Comparison of ENCODE assay signal across 9 mouse cellular contexts in the genomic region with DNA sequence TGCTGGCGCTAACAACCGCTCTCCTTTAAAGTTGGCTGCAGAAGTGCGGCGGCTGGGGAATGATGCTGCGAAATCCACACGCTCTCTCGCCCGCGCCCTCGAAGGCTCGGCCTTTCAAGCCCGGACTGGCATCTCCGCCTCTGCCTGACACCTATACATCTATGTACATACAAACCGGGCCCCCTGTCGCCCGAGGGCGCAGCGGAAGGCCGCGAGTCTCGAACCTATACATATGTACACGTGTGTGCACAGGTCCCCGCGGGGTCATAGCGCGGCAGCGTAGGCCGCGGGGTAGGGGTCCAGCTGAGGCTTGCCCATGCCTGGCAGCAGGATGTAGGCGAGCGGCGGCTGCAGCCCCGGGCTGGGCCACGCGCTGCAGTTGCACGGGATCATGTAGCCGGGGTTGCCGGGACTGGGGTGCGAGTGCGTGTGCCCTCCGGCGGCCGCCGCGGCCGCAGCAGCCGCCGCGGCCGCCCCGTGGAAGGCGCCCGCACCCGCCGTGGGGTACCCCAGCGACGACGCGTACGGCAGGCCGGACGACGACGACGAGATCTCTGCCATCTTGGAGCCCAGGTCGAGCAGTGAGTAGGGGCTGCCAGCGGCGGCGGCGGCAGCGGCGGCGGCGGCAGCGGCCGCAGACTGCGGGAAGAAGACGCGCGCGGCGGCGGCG. TPM values are rescaled to one million over a fixed set of nuclear protein-coding genes. Genes with fewer than 3 reads are reported as not detected.
DNase-seq lines count a peak whose midpoint lies in the region; ATAC-seq lines count a peak whose summit lies in the region.
"Had no signal": no experiment of that assay in that cellular context is flagged by ENCODE, and none has a peak within 500 bp of the region (broad histone marks: within the 10 kb centered on the region; RNA-seq: fewer than 3 reads in every experiment).

No protein-coding gene starts in this region.

- H3K9me3 ChIP-seq in kidney, embryonic 14.5 days (ENCODE audit: control insufficient read depth, low read length), result no peaks in the 10 kb centered on the region
- no peaks in the 10 kb centered on the region for H3K9me3 ChIP-seq in liver, embryonic 12.5 days (replicated peaks)
- no peaks in the 10 kb centered on the region for H3K9me3 ChIP-seq in stomach, embryonic 16.5 days (replicated peaks; ENCODE audit: control insufficient read depth, low read length)

- no peak for ATAC-seq in kidney, embryonic 14.5 days (ENCODE audit: low FRiP score, low TSS enrichment)
- ATAC-seq in liver, embryonic 12.5 days, result no peak
- no peak for ATAC-seq in stomach, embryonic 16.5 days (ENCODE audit: insufficient read depth, low FRiP score)
- ATAC-seq: Patski had no signal

- peaks cover 83% of the 10 kb centered on the region for H3K27me3 ChIP-seq in kidney, embryonic 14.5 days (ENCODE audit: control insufficient read depth, insufficient read depth, low read length)
- peaks cover 95% of the 10 kb centered on the region for H3K27me3 ChIP-seq in liver, embryonic 12.5 days (replicated peaks)
- peaks cover 32% of the 10 kb centered on the region for H3K27me3 ChIP-seq in stomach, embryonic 16.5 days (ENCODE audit: control insufficient read depth, insufficient read depth, low read length)

- WGBS in kidney, embryonic 14.5 days, result under 1% methylated on average over 65 of the region's 84 CpGs
- 1% methylated on average over 84 of the region's 84 CpGs for WGBS in liver, embryonic 12.5 days (ENCODE audit: insufficient replicate concordance)
- under 1% methylated on average over 78 of the region's 84 CpGs for WGBS in stomach, embryonic 16.5 days

- peak overlapping the region; percentile 94 for H3K4me2 ChIP-seq in kidney, embryonic 14.5 days (replicated peaks; ENCODE audit: low read depth, low read length)
- peak overlapping the region; percentile 71 for H3K4me2 ChIP-seq in liver, embryonic 12.5 days
- H3K4me2 ChIP-seq in stomach, embryonic 16.5 days (ENCODE audit: low read depth, low read length), result peak overlapping the region; percentile 66

- H3K36me3 ChIP-seq in kidney, embryonic 14.5 days (ENCODE audit: control insufficient read depth, insufficient read depth, low read length), result no peaks in the 10 kb centered on the region
- H3K36me3 ChIP-seq in liver, embryonic 12.5 days, result no peaks in the 10 kb centered on the region
- no peaks in the 10 kb centered on the region for H3K36me3 ChIP-seq in stomach, embryonic 16.5 days (ENCODE audit: control insufficient read depth, insufficient read depth, low read length)

- H3K4me3 ChIP-seq in kidney, embryonic 14.5 days (ENCODE audit: low read length), result peak overlapping the region; percentile 52
- peak overlapping the region; percentile 50 for H3K4me3 ChIP-seq in liver, embryonic 12.5 days
- peak overlapping the region; percentile 63 for H3K4me3 ChIP-seq in stomach, embryonic 16.5 days (replicated peaks; ENCODE audit: low read length)

- no peak for DNase-seq in kidney, adult 11 months
- DNase-seq in R1 (ENCODE audit: low read depth, low spot score), result peak; percentile 61
- DNase-seq in forelimb bud, embryonic 11.5 days (ENCODE audit: low read depth, low spot score), result peak; percentile 14
- no peak for DNase-seq in spleen, adult 12 weeks (ENCODE audit: low spot score)
- DNase-seq in layer of hippocampus, adult 9-10 months (ENCODE audit: low spot score), result no peak

- no peak overlapping the region for H3K9ac ChIP-seq in kidney, embryonic 14.5 days (ENCODE audit: low read depth, low read length)
- no peak overlapping the region for H3K9ac ChIP-seq in liver, embryonic 12.5 days
- H3K9ac ChIP-seq in stomach, embryonic 16.5 days (ENCODE audit: low read length), result peak overlapping the region; percentile 81

- no peak overlapping the region for H3K27ac ChIP-seq in kidney, embryonic 14.5 days (ENCODE audit: low read depth, low read length)
- H3K27ac ChIP-seq in liver, embryonic 12.5 days, result no peak overlapping the region
- peak overlapping the region; percentile 92 for H3K27ac ChIP-seq in stomach, embryonic 16.5 days (ENCODE audit: low read length)

- H3K4me1 ChIP-seq in kidney, embryonic 14.5 days (ENCODE audit: control insufficient read depth, insufficient read depth, low read length), result peaks cover 21% of the 10 kb centered on the region
- peaks cover 25% of the 10 kb centered on the region; the same call in 1 of the 2 replicates for H3K4me1 ChIP-seq in liver, embryonic 12.5 days
- peaks cover 6% of the 10 kb centered on the region; the same call in 1 of the 2 replicates for H3K4me1 ChIP-seq in stomach, embryonic 16.5 days (ENCODE audit: control insufficient read depth, insufficient read depth, low read length)

RNA-seq across cellular contexts. Expression of gene Sox21, which starts 2.2 kb away (rescaled TPM):
- polyA plus RNA-seq in kidney, embryonic 14.5 days (2014; fragmentation: Nextera tagmentation; extraction: Ambion mirVana), result 0.09 TPM in 1 of 2 replicates, not detected in the other
- 0.02 TPM in 1 of 2 replicates, not detected in the other for polyA plus RNA-seq in liver, embryonic 12.5 days (2016; fragmentation: Nextera tagmentation; extraction: Ambion mirVana)
- 3.2 and 3.7 TPM in 2 replicates for polyA plus RNA-seq in stomach, embryonic 16.5 days (2015; fragmentation: Nextera tagmentation; extraction: Ambion mirVana)

RNA-seq across cellular contexts. Expression of gene Gm9376, which starts 32.1 kb away (rescaled TPM):
- not detected in 2 replicates for polyA plus RNA-seq in kidney, embryonic 14.5 days (2014; fragmentation: Nextera tagmentation; extraction: Ambion mirVana)
- not detected in 2 replicates for polyA plus RNA-seq in liver, embryonic 12.5 days (2016; fragmentation: Nextera tagmentation; extraction: Ambion mirVana)
- not detected in 2 replicates for polyA plus RNA-seq in stomach, embryonic 16.5 days (2015; fragmentation: Nextera tagmentation; extraction: Ambion mirVana)
- polyA plus RNA-seq: Patski had no signal

Comparison
In these comparisons a context has a peak if more than half of its experiments do, and no peak if none do; other contexts are left out.
1. DNase-seq: peak in R1 (single experiment) and forelimb bud, embryonic 11.5 days (single experiment); none in kidney, adult 11 months (single experiment), spleen, adult 12 weeks (single experiment) and layer of hippocampus, adult 9-10 months (single experiment).
2. Peak in every context shown above with its lines, with median percentiles within 50 percentile points of each other: H3K4me2 ChIP-seq and H3K4me3 ChIP-seq.